Mouse (Mus musculus) Patski (cell line): Measurements from ENCODE around the gene Rbfox1. TPM values are rescaled to one million over a fixed set of nuclear protein-coding genes. Genes with fewer than 3 reads are reported as not detected.

ENCODE experiments used
- ATAC-seq: fragments of 100-300 bp; one replicate; pipeline ENCODE4 v1.8.0; 2021
- CTCF ChIA-PET: fragments of 350-600 bp; sonication (Branson Sonifier 250); formaldehyde crosslinking; loops from one replicate; lab custom pipeline; 2022; ENCODE audit warnings: inconsistent platforms; lab: Charles Lee
- POLR2A ChIA-PET: fragments of 350-600 bp; sonication (Branson Sonifier 250); formaldehyde crosslinking; loops from one replicate; lab custom pipeline; 2022; ENCODE audit warnings: antibody characterized with exemption, inconsistent platforms; lab: Charles Lee
- DNase-seq: peaks from one replicate; pipeline ENCODE4 v3.0.0-alpha.2; 2011; ENCODE audit warnings: low read depth, low spot score
- H3K27me3 ChIP-seq: fragments of 371-371 bp; one replicate; pipeline ENCODE4 v1.5.1; 2021
- CTCF ChIP-seq: fragments of 100-300 bp; IDR thresholded peaks from one replicate; pipeline ENCODE4 v1.5.1; 2021
- in situ Hi-C: fragments of 300-500 bp; cut with MboI; formaldehyde crosslinking; loops from 3 replicates; pipeline ENCODE4 v1.11.1; 2018; ENCODE audit warnings: low pct_unique_long_range_greater_than_20kb, mixed read lengths
- polyA plus RNA-seq: library from polyadenylated mRNA; unstranded; gene quantifications from one replicate; pipeline ENCODE4 v1.2.3, GENCODE M21; 2021

The Rbfox1 gene
- polyA plus RNA-seq, 1 experiment from 2014 or later, result not detected

GRCm38 (mm10) chr16:7201816-7202215 is 1316.7 kb downstream of the Rbfox1 start:
- in situ Hi-C loops, result no loop called here
- ATAC-seq, result no peak
- POLR2A ChIA-PET, result no interaction called here

GRCm38 (mm10) chr16:7206116-7206900 is 1321.2 kb downstream of the Rbfox1 start:
- TF ChIP-seq CTCF, result no peak
- in situ Hi-C loops, result no loop called here
- no peak for DNase-seq
- no peak for ATAC-seq
- H3K27me3 ChIP-seq, result peaks cover 8% of the 10 kb centered on the region
- ChIA-PET CTCF (interaction anchor here (1.0 kb wide), 1 partner anchor 37 kb away, joined by 3 read pairs; no protein-coding TSS in a partner anchor), POLR2A (no interaction called here)

More at GRCm38 (mm10) chr16:7201816-7202215, 1316.7 kb downstream of the Rbfox1 start:
- CTCF ChIA-PET, result interaction anchor here (1.3 kb wide), 2 partner anchors 11 to 14 kb away, joined by 3 to 4 read pairs; no protein-coding TSS in a partner anchor
- no peak for DNase-seq
- no peak for TF ChIP-seq CTCF
- peaks cover 16% of the 10 kb centered on the region for H3K27me3 ChIP-seq

- no peak for TF ChIP-seq CTCF
- POLR2A ChIA-PET, result no interaction called here
- peaks cover 4% of the 10 kb centered on the region for H3K27me3 ChIP-seq
- CTCF ChIA-PET, result no interaction called here
- ATAC-seq (no peak), DNase-seq (no peak)
- in situ Hi-C loops, result no loop called here
Measured at GRCm38 (mm10) chr16:7207599-7207998, 1322.4 kb downstream of the Rbfox1 start.

- no peaks in the 10 kb centered on the region for H3K27me3 ChIP-seq
- ChIA-PET POLR2A (no interaction called here), CTCF (no interaction called here)
- ATAC-seq (no peak), DNase-seq (no peak)
- in situ Hi-C loops, result no loop called here
- no peak for TF ChIP-seq CTCF
Measured at GRCm38 (mm10) chr16:7212756-7213155, 1327.6 kb downstream of the Rbfox1 start.

- H3K27me3 ChIP-seq, result peaks cover 12% of the 10 kb centered on the region
- ATAC-seq, result no peak
- ChIA-PET POLR2A (no interaction called here), CTCF (no interaction called here)
- TF ChIP-seq CTCF, result no peak
- no peak for DNase-seq
- in situ Hi-C loops, result no loop called here
Measured at GRCm38 (mm10) chr16:7223265-7223664, 1338.1 kb downstream of the Rbfox1 start.

GRCm38 (mm10) chr16:7226000-7226399 is 1340.8 kb downstream of the Rbfox1 start:
- DNase-seq (no peak), ATAC-seq (no peak)
- POLR2A ChIA-PET, result no interaction called here
- CTCF ChIA-PET, result interaction anchor here (1.0 kb wide), 1 partner anchor 286 kb away, joined by 3 read pairs; no protein-coding TSS in a partner anchor
- in situ Hi-C loops, result no loop called here
- no peak for TF ChIP-seq CTCF
- H3K27me3 ChIP-seq, result peaks cover 4% of the 10 kb centered on the region

GRCm38 (mm10) chr16:7228246-7228645 is 1343.1 kb downstream of the Rbfox1 start:
- ChIA-PET POLR2A (no interaction called here), CTCF (interaction anchor here (0.9 to 1.0 kb wide), 2 partner anchors 13 to 28 kb away, joined by 3 read pairs; no protein-coding TSS in a partner anchor)
- ATAC-seq (no peak), DNase-seq (no peak)
- in situ Hi-C loops, result no loop called here
- H3K27me3 ChIP-seq, result peaks cover 4% of the 10 kb centered on the region
- TF ChIP-seq CTCF, result no peak

- DNase-seq (no peak), ATAC-seq (no peak)
- CTCF ChIA-PET, result interaction anchor here (0.9 to 1.0 kb wide), 2 partner anchors 14 to 27 kb away, joined by 3 read pairs; no protein-coding TSS in a partner anchor
- H3K27me3 ChIP-seq, result peaks cover 1% of the 10 kb centered on the region
- in situ Hi-C loops, result no loop called here
- POLR2A ChIA-PET, result no interaction called here
- no peak for TF ChIP-seq CTCF
Measured at GRCm38 (mm10) chr16:7229232-7229631, 1344.1 kb downstream of the Rbfox1 start.

GRCm38 (mm10) chr16:7241627-7242026 is 1356.5 kb downstream of the Rbfox1 start:
- ATAC-seq, result no peak
- no peak for DNase-seq
- POLR2A ChIA-PET, result no interaction called here
- in situ Hi-C loops, result no loop called here
- H3K27me3 ChIP-seq, result no peaks in the 10 kb centered on the region
- no peak for TF ChIP-seq CTCF
- CTCF ChIA-PET, result no interaction called here

GRCm38 (mm10) chr16:7242501-7242900 is 1357.3 kb downstream of the Rbfox1 start:
- TF ChIP-seq CTCF, result no peak
- ChIA-PET CTCF (no interaction called here), POLR2A (no interaction called here)
- DNase-seq, result no peak
- in situ Hi-C loops, result no loop called here
- no peak for ATAC-seq
- no peaks in the 10 kb centered on the region for H3K27me3 ChIP-seq

GRCm38 (mm10) chr16:7244382-7244781 is 1359.2 kb downstream of the Rbfox1 start:
- POLR2A ChIA-PET, result interaction anchor here (0.9 kb wide), 1 partner anchor 21 kb away, joined by 3 read pairs; no protein-coding TSS in a partner anchor
- in situ Hi-C loops, result no loop called here
- CTCF ChIA-PET, result interaction anchor here (1.5 kb wide), 1 partner anchor 22 kb away, joined by 3 read pairs; no protein-coding TSS in a partner anchor
- ATAC-seq (no peak), DNase-seq (no peak)
- no peaks in the 10 kb centered on the region for H3K27me3 ChIP-seq
- no peak for TF ChIP-seq CTCF
